Mouse (Mus musculus) heart, postnatal 4 days (tissue): ENCODE data around the gene Crot. TPM values are rescaled to one million over a fixed set of nuclear protein-coding genes. Genes with fewer than 3 reads are reported as not detected.
"Not testable (repeated sequence)": the region's sequence is repeated elsewhere in the genome, so short reads cannot be mapped to it uniquely, and the experiment has no call there.

ENCODE experiments used
- DNase-seq: peaks from one replicate; pipeline ENCODE4 v3.0.0; 2021
- total RNA-seq, 2 experiments: library from RNA; stranded (reverse); gene quantifications; 2 replicates each; pipeline ENCODE4 v1.2.3; 2021

The Crot gene
- total RNA-seq, 2 experiments from 2014 or later = 19.9 TPM

DNA sequence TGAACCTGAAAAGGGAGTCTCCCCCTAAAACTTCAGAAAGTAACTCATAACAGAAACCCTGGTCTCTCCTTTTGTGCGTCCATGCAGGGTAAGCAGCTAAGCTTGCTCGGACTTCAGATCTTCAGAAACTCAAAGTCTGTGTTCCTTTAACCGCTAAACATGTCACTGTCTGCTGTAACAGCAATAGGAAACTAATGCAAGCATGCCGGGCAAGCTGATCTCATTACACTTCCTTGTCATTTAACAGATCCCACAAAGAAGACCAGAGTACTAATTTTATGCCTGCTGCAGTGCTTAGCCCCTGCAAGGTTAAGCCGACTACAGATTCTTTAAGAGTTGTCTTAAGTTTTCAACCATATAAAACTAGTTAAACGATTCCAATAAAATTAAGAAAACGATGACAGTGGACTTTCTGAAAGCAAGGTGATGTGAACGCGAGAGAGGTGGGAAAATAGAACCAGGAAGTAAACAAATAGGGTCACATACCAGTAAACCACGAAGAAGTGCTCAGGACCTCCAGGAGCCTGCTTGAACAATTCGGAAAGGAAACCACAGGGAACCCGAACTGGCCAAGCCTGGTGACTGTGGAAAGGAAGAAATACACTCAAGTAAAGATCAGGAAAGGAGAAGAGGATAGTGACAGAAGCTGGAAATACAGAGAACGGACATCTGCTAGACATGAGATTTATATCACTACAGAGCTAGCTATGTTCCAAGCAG lies 998 bp downstream of the Crot start:
- no peak for DNase-seq

DNA sequence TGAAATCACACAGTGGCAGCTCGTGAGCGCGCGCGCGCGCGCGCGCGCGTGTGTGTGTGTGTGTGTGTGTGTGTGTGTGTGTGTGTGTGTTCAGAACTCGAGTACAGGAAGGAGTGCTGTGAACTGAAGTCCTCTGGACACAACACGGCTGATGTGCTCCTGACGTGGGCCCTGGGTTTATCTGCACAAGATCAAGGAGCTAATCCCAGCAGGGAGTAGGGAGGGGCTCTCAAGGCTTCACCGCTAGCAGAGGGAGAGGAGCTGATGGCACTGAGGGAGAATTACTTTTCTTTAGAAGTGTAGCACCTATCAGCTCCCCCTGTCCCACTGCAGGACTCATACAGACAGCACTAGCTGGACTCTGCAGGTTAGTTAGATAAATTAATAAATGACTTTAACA lies 5.5 kb downstream of the Crot start:
- DNase-seq = no peak

DNA sequence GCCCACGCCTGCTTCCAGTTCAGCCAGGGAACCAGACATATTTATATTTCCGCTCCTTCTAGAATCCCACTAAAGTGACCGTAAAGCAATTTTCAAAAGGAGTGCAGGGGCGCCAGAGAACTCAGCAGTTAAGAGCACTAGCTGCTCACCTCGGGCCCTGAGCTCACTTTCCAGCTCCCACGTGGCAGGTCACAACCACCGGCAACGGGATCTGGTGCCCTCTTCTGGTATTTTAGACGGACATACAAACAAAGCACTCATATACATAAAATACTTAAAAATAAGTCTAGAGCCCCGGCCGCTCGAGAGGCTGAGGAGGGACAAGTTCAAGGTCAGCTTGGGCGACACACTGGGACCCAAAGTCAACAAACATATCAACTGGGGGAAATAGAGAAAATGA lies 6.6 kb downstream of the Crot start:
- no peak for DNase-seq

DNA sequence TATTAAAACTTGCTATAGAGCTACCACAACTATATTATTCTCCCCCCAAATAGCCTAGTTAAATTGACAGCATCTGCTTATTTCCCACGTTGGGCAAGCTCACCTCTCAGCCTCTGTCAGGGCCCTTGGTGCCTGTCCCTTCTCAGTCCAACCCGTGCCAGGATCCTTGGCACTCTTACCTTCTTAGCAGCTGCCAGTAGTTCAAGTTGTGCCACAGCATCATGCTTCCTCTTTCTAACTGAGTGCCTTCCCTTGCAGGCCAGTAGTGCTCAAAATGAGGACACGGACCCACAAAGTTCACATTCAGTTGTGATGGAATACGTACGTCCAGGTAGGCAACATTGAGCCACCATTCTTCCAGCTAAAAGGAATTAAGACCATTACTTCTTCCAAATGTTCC lies 9.2 kb downstream of the Crot start:
- DNase-seq = no peak

DNA sequence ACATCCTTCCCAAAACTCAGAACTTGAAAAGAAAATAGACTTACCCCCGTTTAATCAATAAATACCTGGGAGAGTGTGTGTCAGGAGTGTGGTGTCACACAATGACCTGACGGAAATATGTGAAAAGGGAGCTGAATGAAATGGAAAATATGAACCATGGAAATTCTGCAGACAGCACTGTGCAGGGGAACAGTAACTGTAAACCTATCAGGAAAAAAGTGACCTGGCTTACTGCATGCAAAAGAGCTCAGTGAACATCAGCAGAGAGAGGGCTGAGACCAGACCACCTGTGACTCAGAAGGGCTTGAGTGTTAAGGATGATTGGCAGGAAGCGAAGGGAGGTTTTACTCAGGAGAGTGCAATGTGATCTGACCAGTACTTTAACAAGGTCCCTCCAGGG lies 11.7 kb downstream of the Crot start:
- no peak for DNase-seq

DNA sequence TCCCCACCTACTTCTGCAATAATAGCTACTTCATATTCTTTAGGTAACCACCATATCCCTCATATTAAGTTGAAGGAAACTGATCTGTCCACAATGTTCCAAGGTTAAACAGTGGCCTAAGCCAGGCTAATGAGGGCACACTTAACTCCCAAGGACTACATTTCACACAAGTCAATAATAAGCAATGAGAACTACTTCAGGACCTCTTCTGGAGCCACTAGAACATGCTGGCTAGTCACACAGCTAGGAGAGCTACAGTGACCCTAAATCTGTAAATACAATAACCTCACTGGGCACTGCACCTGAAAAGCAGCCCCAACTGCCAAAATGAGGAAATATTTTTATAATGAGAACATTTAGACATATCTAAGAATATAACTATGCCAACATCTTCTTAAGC lies 22.4 kb downstream of the Crot start:
- DNase-seq = no peak

DNA sequence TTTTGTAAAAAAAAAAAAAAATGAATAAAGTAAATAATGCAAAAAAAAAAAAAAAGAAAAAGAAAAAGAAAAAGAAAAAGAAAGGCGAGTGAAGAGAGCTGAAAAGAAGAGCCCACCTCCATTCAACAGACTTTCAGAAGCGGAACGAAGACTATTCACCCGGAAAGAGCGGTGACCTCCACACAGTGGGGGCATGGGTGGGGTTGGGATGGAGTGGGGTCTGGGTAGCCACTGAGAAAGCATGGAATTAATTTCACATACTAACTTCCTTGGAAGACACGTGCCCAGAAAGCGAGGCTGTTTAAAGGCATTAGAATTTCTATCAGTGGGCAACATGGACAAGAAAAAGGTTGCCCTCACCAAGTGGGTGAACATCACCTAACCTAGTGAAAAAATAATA lies 24.8 kb downstream of the Crot start:
- no peak for DNase-seq

DNA sequence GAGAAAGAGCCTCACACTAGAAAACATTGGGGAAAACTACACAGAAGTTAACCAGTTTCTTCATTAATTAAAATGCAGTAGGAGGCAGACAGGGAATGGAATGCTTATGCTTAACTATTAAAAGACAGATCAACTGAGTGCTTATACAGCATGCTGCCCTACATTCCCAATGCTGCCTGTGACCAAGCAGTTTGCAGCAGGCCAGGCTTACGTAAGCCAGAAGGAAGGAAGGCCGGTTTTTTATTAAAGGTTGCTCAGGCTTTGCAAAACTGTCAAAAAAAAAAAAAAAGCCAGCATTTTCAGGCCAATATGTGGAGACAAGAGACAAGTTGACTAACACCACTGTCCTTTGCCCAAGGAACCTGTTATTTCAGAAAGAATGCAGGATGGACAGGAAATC lies 26.4 kb downstream of the Crot start:
- DNase-seq = no peak

DNA sequence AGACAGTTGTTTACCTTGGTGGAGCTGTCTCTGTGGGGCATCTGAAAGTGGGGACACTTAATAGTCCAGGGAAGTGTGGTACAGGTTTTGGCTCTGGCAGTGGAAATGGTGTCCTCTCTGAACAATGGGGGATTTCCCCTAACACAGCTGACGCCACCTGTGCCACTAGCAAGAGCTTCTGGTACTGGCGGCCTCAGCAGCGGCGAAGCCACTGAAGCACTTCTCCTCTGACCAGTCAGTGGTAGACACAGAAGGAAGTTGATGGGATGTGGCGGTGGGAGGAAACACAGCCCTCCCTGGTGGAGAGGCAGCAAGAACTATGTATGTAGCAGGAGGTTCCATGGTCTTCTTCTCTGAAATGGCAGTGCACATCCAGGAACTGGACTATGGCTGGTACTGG lies 32.6 kb downstream of the Crot start:
- DNase-seq = no peak

DNA sequence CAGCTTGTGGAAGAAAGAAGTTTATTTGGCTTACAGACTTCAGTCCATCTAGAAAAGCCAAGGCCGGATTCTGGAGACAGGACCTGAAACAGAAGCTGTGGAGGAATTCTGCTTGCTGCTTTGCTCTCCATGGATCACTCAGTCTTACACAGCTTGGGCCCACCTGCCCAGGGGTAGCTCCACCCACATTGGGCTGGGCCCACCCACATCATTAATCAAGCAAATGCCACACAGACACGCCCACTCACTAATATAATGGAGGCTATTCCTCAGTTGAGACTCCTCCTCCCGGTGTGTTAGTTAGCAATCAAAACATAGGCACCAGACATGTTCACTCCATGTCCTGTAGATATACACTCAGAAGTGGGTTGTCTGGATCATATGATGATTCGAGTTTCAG lies 36.6 kb downstream of the Crot start:
- DNase-seq = no peak

DNA sequence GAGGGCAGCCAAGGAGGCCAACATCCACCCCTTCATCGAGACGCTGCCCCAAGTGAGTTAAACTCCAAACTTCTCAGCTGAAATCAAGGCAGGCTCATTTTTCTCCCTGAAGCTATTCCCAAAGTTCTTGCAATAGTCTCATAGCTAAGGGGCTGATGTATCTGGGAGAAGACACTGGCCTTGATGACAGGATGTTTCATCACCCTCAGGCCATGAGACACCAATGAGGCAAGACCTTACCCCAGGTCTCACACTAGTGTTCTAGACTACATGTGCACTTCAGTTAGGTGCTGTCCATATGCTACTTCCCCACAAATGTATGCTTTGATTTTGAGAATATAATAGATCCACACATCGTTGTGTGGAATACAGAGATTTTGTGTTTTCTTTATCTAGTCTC lies 41.6 kb downstream of the Crot start:
- DNase-seq = no peak

DNA sequence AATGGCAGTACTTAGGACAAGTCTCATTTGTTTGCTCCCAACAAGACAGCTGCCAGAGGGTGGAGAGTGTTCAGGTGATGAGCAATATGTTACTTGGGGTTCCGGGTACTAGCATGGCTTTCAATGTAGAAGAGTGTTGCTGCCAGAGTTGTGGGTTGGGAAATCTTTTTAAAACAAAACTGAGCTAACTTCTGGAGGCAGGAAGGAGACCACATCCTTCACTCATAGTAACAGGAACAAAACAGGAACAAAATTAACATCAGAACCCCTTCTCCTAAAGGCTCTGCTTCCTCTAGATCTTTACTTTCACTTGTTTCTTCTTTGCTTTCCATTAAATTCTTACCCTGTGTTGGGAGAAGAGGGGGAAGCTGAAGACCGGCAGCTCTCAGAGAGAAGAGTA lies 43.5 kb downstream of the Crot start:
- DNase-seq = no peak

DNA sequence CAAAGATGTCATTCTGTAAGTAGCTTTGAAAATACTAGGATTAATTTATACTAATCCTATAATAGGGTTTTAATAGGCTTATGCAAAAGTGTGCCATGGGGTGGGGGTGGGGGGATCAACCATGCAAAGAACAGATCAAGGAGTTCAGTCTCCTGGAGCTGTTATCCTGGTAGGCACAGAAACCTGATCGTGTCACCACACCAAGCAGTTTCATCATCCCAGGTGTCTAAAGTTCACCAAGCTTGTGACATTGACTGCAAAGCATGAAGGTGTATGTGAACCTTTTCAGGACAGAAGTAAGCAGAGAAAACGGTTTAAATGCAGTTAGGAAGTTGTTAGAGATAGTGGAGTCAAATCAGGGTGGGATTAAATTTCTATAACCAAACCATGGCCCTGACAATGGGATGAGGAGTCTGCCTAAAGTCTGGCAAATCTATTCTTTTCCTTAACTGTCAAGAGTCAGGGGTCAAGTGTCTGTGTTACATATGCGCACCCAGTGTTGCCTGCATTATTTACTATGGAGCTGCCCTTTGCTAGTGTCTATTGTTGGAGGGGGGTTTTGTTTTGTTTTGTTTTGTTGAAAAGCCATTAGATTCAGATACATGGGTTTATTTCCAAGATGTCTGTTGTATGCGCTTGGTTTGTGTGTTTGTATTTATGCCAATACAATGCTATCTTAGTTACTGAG lies 49.6 kb downstream of the Crot start:
- DNase-seq = no peak

DNA sequence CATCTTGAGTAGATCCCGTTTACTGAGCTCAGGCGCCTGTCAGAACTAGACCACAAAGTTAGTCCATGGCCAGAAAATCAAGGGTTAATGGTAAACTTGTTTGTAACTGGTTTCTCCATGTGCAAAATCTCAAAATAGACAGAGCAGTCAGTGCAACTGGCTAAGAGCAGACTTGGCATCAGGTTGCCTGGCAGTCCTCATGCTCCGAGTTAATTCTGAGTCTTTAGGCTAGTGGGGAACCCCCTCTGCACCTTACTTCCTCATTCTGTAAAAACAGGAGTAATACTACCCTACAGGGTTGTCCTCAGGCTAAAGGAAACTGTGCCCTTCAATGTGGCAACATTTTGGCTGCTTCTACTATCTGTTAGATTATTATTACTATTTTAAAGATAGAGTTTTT lies 53.3 kb downstream of the Crot start:
- peak; percentile 23 for DNase-seq

DNA sequence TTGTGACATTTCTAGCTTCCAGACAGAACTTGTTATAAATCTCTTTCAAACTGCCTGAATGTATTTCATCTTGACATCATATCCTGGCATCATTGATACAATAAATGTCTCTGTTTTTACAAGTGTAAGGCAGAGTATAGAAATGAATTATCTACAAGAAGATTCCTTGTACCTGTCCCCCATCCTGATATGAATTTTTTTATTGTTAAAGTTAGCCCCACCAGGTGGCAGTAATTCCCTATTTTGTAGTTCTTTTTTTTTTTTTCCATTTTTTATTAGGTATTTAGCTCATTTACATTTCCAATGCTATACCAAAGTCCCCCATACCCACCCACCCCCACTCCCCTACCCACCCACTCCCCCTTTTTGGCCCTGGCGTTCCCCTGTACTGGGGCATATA lies 55.9 kb downstream of the Crot start:
- not testable (repeated sequence) for DNase-seq

DNA sequence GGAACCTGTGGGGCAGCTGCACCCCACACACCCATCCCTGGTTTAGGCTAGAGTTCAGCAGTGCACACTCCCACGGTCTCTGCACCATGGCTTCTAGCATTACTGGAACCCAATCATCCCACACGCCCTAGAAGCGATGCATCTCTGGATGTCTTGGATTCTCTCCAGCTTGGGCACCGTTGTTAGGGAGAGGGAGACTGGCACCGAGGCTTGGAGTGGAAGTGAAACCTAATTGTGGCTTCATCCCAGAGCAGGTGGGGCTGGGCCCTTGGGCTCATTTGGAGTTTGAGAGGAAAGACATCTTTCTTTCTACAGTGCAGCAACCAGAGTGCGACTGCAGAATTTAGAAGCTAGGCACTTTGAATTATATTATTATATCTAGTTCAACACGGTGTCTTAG lies 59.2 kb downstream of the Crot start:
- DNase-seq = no peak

DNA sequence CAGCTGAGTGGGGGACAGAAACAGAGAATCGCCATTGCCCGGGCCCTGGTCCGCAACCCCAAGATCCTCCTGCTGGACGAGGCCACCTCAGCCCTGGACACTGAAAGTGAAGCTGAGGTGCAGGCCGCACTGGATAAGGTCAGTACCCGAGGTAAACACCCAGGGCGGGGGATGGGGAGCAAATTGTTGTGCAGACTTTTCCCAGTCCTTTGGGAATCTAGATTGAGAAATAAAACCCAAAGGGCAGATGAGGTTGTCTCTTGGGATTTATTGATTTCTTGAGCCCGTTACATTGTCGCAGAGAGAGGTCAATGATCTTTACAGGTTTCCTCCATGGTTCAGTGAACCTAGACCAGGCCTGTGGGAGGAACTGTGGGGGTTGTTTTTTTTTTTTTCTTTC lies 68.7 kb downstream of the Crot start:
- DNase-seq = no peak

DNA sequence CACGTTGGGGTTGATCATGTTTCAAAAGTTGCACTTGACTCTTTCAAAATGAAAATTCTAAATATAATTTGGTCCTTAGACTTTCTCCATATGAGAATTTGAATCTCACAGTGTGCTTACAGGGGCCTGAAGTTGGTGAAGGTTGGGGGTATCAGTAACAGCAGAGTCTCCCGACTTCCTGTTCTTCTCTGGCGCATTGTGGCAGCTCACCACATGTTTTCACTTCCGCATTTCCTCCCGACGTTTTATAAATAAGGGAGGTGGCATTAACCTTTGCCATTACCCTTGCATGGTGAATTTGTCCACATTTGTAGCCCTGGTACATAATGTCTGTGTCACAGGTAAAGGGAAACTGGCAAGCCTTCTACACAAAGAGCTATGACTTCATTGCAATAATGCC lies 80.1 kb downstream of the Crot start:
- no peak for DNase-seq

DNA sequence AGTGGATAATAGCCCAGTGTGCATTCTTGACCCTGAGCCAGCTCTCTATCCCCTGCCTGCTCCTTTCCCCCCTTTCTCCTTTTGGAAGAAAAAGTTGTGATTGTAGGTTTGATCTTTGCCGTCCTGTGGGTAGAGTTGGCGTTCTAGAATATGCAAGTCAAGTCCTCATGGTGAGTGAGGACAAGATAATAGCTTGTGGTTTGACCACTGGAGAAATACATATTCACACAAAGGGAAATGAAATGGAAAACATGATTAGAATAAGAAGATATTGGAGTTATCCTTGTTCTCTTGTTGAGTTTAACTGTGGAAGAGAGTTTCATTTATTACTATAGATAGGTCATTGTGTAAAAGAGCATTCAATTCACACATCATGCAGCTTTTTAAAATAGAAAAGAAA lies 80.7 kb downstream of the Crot start:
- no peak for DNase-seq

Other genes with a start within 250 kb of the Crot start
- gene Abcb1b, start 199.2 kb downstream of the Crot start, total RNA-seq = 1 to 10 TPM; 1.0 TPM
- 1 to 10 TPM; 3.3 to 3.8 TPM for gene Abcb4, start 103.6 kb downstream of the Crot start, total RNA-seq
- 1 to 10 TPM; 6.7 to 7.1 TPM for gene Tmem243, start 103.3 kb upstream of the Crot start, total RNA-seq
- gene Dmtf1, start 164.5 kb upstream of the Crot start, total RNA-seq = 10 to 100 TPM; 20.0 to 21.4 TPM